Mouse (Mus musculus) MEL (cell line): ENCODE data around the gene Gm26602.

ENCODE experiments used
- CHD1 ChIP-seq: IDR thresholded peaks from 2 replicates; pipeline ENCODE4 v1.6.1; 2012; ENCODE audit warnings: low read depth, mild to moderate bottlenecking, inconsistent platforms, low read length, improper control_type of control experiment
- CTCF ChIP-seq, 3 experiments: IDR thresholded peaks in 2 of 3; conservative IDR thresholded peaks in 1 of 3; 2 replicates each; pipeline ENCODE4 v1.5.1; 2011 to 2012; ENCODE audit warnings: low read length in 3 of 3, low read depth in 2 of 3, mild to moderate bottlenecking in 2 of 3, improper control_type of control experiment in 1 of 3, inconsistent platforms in 1 of 3, mixed read lengths in 1 of 3, moderate library complexity in 1 of 3; ENCODE audit not compliant: control insufficient read depth in 1 of 3, insufficient read depth in 1 of 3, poor library complexity in 1 of 3, severe bottlenecking in 1 of 3

GRCm38 (mm10) chr10:79880721-79881120 is 29.9 kb upstream of the Gm26602 start:
- no peak for TF ChIP-seq CHD1
- no peak for TF ChIP-seq CTCF (IDR thresholded peaks at IDR 0.05 in 2 of 3, conservative IDR thresholded peaks at IDR 0.05 in 1 of 3; ENCODE audit: control insufficient read depth in 1 of 3, insufficient read depth in 1 of 3, low read depth in 2 of 3, low read length in 3 of 3, poor library complexity in 1 of 3, severe bottlenecking in 1 of 3)
